Mouse (Mus musculus): ENCODE results near the gene Ptprn.

Ptprn gene

DNA sequence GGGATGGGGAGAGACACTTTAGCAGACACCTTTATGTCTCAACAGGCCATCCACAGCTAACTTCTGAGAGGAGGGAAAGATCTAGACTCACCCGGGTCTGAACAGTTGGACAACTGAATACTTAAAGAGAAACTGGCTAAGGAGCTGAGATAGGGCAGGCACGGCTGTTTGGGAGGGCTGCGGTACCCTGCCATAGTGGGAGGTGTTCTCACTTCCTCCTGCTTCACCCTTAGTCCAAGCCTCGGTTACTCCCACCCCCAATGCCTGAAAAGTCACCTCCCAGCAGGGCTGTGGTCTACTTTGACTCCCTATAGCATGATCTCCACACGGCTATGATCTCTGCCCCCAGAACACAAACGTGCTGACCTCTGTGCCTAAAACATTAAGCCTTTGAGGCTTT, 40.8 kb downstream of the Ptprn start:
- DNase-seq (ENCODE audit: low spot score in 2 of 2) = no peak

DNA sequence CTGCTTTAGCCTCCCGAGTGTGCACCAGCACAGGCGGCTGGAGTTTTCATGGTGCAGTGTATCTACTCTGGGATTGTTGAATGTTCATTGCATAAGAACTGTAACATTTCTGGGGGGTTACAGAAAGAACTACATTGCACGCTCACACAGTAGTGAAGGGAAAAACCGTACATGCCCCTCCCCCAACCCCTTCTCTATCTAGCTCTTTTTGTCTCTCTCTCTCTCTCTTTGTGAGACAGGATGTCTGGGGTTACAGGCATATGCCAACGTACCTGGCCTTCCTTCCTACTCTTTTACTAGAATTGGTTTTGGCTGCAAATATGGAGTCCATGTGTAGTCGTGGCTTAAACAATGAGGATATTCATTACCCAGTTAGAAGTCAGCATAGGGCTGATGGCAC, 41.4 kb downstream of the Ptprn start:
- no peak for DNase-seq (ENCODE audit: low spot score in 2 of 2)

DNA sequence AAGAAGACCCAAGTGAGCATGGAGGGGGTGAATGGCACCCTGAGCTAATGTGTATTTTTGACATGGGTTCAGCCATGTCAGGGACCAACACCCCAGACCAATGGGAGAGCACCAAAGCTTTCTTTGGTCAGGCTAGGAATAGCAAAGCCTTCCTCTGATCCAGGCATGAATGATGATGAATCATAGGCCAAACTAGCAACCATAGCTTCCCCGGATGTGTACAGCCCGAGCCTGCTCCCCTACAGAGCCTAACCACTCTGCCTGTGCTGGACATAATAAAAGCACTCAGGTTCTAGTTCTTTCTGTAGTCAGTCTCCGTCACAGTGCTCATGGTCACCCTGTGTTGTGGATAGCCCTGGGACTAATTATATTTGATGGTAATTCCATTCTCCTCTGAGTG, 42.8 kb downstream of the Ptprn start:
- DNase-seq (ENCODE audit: low spot score in 2 of 2) = no peak

DNA sequence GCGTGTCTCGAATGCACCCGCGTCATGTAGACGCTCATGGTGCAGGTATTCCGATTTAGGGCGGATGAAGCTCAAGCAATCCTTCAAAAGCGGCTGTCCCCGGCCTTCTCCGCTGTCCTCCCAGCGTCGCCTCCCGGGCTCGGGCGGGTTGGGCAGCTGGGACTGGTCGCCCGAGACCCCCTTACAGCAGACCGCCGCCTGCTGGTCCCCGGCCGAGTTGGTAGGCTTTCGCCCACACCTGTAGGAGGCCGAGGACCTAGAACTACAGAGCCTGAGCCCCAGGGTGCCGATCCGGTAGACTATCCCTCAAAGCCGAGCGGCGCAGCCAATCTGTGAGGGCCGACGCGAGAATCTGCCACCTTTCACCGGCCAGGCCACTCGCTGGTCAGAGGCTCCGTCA, 44.8 kb downstream of the Ptprn start, which contains the start of gene Tuba4a:
Gene Tuba4a, minus strand, starts transcription at position 335 of the 400 bp plus-strand sequence.
- peak in 1 of 2 experiments; percentile 49 for DNase-seq (ENCODE audit: low spot score in 2 of 2)

DNA sequence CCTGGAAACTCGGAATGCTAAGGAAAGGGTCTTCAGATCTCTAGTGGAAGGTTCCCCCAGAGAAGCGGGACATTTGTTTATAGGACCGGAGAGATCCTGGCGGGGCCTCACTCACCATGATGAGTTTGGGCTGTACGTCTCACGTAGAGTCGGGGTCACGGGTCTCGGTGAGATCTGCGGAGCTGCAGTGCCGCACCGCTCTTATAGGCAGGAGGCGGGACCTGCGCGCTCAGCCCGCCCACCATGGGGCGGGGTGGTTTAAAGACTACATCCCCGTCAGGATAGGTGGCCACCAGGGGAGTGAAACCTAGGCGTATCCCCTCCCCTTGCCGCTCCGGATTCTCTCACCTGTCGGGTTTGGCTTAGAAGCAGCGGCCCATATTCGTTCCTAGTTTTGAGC, 45.2 kb downstream of the Ptprn start:
- peak; percentile 98 for DNase-seq (ENCODE audit: low spot score in 2 of 2)

DNA sequence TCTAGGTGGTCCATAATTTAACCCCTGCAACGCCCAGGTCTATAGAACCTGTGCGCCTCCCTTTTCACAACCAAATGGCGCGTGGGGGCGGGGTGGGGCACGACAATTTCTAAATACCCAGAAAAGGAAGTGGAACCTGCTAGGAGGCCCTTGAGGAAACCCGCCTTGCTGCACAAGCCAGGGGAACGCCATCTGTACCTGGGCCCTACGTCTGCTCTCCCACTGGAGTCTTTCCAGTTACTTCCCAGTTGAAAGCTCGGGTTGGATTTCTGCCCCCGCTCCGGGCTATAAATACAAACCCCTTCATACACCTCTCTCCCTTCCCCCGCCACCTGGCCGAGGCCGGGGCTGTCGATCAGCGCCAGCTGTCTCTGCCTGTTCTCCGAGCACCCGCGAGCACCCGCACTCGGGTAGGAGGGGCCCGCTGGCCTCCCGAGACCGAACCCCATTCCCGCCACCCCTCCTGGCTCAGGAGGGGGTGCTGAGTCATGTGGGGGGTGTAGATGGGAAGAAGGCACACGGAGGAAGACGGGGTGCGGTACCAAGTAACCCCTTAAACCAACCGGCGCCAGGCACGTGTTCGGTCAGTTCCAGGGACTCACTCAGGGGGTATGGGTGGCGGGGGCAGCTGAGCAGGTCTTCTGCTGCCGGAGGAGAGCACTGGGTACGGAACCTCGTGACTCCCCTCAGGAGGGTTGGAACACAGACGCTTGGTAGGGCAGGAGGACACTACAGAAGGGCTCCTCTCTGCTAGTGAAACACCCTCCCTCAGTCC, 45.9 kb downstream of the Ptprn start:
- DNase-seq (ENCODE audit: low spot score in 2 of 2) = peak; percentile 46 to 58

DNA sequence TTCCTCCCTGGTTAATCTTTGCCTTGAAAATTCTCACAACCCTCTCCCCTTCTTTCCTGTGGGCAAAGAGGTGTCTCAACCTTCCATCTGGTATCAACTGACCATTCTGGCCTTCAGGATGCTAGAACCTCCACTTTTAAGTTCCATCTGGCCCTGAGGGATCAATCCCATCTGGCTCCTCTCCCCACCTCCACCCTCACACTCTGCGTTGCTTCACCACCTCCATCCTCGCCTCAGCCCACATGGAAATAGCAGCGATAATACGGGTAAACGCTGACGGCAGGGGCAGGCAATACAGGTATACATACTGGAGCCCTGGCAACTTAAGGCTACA, 46.4 kb downstream of the Ptprn start:
- no peak for DNase-seq (ENCODE audit: low spot score in 2 of 2)

DNA sequence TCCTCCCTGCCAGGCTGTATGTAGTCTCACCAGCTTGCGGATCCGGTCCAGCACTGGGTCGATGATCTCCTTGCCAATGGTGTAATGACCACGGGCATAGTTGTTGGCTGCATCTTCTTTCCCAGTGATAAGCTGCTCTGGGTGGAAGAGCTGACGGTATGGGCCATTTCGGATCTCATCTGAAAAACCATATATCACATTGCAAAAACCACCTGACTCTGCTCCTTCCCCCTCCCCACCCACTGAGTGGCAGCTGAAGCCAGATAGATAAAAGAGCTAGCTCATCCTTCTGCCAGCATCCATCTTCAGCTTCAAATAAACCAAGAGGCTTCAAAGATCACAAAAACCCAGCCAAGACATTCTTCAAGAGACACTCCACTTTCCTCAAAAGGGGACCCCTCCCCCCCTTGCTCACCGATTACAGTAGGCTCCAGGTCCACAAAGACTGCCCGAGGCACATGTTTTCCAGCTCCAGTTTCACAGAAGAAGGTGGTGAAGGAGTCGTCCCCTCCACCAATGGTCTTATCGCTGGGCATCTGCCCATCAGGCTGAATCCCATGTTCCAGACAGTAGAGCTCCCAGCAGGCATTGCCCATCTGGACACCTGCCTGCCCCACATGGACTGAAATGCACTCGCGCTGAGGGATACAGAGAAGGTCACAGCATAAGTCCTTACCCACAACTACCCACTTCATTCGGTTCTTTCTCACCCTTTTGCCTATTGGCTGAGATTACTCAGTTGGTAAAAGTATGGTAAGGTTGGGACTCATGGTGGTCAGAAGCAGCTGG, 47.3 kb downstream of the Ptprn start:
- DNase-seq (ENCODE audit: low spot score in 2 of 2) = no peak

DNA sequence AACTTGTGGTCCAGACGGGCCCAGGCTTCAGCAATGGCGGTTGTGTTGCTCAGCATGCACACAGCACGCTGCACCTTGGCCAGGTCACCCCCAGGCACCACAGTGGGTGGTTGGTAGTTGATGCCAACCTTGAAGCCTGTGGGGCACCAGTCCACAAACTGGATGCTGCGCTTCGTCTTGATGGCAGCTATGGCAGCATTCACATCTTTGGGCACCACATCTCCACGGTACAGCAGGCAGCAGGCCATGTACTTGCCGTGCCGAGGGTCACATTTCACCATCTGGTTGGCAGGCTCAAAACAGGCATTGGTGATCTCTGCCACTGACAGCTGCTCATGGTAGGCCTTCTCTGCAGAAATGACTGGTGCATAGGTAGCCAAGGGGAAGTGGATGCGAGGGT, 48.5 kb downstream of the Ptprn start:
- DNase-seq (ENCODE audit: low spot score in 2 of 2) = no peak

DNA sequence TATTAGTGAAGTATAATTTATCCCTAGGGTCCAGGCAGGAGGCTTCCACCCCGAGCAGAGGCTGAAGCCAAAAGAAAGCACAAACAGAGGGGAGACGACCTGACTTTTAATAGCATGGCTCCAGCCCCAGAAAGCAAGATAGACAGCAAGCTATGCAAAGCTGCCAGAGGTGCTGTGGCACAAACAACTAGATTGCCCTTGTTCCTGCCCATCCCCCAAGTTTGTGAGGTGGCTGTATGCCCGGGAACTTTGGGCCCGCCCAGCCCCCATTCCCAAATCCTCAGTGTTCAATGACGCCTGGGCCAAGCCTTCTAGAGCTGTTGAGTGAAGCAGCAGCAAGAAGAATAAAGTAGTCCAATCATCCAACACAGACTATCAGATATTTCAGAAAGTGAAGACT, 49.4 kb downstream of the Ptprn start:
- no peak for DNase-seq (ENCODE audit: low spot score in 2 of 2)

DNA sequence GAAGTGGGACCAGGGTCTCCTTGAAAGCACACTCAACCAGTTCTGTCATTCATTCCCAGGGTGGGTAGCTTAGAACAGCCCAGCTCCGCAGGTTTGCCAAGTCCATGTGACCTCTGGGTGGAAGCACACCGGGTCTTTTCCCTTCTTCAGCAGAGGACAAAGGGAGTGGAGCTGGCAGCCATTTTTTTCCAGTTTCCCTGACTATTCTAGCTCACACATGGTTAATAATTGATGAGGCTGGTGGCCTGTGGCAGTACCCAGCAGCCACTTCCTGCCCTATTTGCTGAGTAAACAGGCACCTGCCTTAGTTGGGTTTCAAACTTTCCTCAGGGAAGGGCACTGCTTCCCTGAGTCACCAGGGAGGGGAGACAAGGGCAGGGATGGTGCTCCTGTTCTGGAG, 49.9 kb downstream of the Ptprn start:
- DNase-seq (ENCODE audit: low spot score in 2 of 2) = no peak

DNA sequence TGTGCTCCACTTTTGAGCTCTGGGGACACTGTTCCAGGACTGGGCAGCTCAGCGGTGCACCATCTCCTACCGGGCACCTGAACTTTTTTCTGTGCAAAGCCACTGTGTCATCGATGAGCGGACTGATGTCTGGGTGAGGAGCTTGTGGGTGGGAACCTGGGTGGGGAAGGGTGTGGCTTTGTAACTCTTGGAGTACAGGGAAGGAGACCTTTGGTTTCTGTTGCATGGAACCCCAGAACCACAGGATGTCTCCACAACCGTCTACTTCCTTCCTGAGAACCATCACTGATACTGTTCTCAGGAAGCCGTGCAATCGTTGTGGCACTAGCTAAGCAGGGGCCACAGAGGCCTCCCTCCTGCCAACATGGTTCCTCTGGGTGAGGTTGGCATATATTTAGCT, 51.2 kb downstream of the Ptprn start:
- DNase-seq (ENCODE audit: low spot score in 2 of 2) = no peak

DNA sequence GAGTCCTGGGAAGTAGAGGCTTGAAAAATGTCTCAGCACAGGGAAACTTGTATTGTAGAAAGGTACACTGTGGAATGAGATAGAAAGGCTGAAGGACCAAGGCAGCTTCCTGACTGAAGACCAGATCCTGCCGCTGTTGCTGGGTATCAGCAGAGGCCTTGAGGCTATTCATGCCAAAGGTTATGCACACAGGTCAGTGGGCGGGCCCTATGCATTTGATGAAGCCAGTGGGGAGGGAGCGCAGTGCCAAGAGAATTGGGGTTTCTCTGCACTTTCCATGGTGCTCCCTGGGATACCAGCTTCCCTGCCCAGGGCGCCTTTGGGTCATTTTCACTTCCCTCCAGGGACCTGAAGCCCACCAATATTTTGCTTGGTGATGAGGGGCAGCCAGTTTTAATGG, 51.8 kb downstream of the Ptprn start:
- DNase-seq (ENCODE audit: low spot score in 2 of 2) = no peak

DNA sequence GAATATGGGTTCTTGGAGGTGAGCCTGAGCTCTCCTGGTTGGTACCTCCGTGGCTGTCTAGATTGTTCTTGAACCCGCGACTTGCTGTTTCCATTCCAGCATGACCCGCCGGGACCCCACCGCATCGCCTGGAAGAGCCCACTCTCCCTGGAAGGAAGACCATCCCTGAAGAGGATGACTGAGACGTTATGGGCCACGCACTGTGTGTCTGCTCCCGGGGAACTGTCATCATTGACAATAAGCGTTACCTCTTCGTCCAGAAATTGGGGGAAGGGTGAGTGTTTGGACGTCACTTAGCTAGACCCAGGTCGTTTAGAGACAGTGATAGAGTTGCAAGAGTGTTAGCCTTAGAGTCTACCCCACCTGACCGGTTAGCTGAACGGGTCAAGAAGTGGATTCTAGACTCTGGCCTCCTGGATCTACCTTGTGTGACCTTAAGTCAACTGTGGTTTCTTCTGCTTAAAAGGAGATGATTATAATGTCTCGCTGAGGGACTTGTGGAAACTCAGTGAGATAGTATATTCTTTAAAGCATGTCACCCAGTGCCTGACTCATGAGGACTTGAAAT, 53.1 kb downstream of the Ptprn start:
- no peak for DNase-seq (ENCODE audit: low spot score in 2 of 2)

DNA sequence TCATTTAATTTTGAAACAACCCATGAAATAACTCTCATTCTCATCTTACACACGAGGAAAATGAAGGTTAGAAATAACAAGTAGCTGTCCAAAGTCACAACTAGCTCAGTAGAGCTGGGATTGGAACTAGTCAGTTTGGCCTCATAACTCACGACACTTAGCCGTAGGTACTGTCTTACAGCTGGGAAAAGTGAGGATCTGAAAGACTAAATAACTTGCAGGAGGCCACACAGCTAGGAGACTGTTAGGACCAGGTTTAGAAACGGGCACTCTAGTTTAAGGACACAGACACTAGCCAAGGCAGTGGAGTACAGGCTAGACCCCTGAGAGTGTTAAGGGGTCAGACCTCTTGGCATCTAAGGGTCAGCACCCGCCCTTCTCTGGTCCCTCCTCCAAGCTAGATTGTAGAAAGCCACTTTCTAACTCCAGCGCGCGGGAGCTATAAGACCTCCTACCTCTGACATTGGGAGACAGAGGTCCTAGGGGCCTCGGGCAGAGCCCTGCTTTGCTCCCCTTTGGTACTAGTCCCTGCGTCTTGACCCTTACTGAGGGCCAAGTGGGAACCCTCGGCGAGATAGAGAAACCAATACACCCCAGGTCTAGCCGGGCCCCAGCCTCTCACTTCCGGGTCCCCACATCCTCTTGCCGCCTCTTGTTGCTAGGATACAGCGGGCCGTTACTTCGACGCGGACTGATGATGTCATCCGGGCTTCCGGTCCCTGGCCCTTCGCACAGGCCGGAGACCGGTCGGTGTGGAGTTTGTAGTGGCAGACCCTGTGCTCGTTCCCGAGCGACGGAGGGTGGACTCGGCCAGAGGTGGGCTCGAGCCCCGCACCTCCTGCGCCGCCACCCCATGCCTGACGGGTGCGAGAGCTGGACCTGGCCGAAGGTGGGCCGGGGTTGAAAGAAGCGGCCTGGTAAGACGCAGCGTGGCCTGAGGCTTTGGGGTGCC, 53.9 kb downstream of the Ptprn start, which contains the start of the genes Glb1l and Stk16:
Gene Glb1l, minus strand, starts transcription at position 678 of the 952 bp plus-strand sequence.
Gene Stk16, plus strand, starts transcription at position 703 of the 952 bp plus-strand sequence.
- peak; percentile 91 to 98 for DNase-seq (ENCODE audit: low spot score in 2 of 2)

DNA sequence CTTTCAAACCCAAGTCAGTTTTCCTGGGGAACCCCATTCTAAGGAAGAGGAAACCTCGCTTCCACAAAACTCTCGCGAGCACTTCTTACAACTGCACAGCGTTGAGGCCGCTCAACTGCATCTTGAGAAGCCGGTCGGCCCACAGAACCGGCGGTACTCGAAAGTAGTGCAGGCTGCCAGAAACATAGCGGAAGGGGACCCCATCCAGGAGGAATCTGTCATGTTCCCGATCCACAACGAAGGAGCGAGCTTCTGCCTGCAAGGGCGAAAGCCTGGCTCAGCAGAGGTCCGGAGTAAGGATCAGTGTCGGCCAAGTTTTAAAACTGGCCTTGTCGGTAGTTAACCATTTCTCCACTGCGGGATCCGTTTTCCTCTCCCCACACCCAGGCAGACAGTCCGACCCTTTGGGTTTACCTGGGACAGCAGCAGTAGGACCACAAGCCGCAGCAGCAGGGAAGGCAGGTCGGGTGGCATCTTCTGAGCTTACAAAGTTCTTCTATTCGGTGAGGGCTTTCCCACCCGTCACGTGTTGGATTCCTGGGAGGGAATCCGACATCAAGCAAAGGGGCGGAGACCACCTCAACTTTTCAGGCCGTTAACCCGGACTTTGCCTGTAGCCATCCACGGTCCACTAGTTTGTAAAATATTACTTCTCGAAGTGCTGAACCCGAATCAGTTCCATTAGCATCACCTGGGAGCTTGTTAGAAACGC, 55.2 kb downstream of the Ptprn start:
- no peak for DNase-seq (ENCODE audit: low spot score in 2 of 2)

DNA sequence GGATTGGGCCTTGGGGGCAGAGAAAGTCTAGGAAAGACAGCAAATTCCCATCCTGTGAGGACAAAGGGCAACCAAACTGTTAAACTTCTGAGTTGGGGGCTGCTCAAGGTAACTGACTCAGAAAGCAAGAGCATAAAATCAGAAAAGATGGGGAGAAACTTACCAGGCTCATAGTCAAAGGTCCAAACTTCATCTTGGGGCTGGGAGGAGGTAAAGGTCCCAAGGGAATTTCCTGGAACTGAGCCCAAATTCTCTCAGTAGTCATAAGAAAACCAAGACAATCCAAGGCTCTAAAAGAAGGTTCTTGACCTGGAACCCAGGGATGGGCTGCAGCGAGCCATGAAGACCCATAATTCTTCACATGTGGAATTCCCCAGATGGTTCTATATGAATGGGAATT, 63.1 kb downstream of the Ptprn start:
- no peak for DNase-seq (ENCODE audit: low spot score in 2 of 2)

Data from spleen, postnatal 14 days (tissue).